Mouse (Mus musculus) ZHBTc4 (cell line): Measurements from ENCODE around the gene Snai1.

Experiments used
- DNase-seq: peaks from one replicate; pipeline ENCODE4 v3.0.0-alpha.2; 2011; ENCODE audit warnings: low read depth, low spot score

Gene Snai1

DNA sequence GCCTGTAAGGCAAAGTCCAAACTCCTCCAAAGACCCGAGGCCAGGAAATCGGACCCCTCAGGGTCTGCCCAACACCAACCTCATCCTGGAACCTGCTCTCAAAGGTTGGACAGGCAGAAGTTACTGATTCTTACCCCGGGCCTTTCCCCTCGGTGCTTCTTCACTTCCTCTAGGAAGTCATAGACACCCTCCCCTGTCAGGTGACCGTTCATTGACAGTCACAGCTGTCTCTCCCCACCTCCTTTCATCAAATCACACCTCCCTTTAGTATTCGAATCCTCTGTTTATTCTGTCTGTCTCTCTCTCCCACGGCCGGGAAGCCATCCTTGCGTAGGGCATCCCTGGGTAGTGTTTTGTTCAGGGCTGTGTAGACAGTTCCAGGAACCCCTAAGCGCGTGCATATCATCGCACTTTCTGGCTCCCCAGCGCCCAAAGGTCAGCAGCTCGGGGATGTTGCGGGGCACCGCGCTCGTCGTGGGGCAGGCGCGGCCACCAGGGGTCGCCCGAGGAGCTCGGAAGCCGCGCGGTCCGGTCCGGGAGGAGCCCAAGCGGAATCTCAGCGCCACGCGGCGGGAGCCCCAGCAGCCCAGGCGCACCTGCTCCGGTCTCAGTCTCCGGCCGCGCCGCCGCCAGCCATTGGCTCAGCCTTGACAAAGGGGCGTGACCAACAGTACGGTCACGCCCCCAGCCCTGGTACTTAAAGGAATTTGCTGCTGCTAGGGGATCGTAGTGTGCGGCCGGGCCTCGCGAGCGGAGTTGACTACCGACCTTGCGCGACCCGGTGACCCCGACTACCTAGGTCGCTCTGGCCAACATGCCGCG, at the start of gene Snai1:
Gene Snai1, plus strand, starts transcription at position 720 of the 822 bp plus-strand sequence.
- DNase-seq = peak; percentile 100

GRCm38 (mm10) chr2:167490813-167491525, 47.0 kb upstream of the Snai1 start:
- no peak for DNase-seq

DNA sequence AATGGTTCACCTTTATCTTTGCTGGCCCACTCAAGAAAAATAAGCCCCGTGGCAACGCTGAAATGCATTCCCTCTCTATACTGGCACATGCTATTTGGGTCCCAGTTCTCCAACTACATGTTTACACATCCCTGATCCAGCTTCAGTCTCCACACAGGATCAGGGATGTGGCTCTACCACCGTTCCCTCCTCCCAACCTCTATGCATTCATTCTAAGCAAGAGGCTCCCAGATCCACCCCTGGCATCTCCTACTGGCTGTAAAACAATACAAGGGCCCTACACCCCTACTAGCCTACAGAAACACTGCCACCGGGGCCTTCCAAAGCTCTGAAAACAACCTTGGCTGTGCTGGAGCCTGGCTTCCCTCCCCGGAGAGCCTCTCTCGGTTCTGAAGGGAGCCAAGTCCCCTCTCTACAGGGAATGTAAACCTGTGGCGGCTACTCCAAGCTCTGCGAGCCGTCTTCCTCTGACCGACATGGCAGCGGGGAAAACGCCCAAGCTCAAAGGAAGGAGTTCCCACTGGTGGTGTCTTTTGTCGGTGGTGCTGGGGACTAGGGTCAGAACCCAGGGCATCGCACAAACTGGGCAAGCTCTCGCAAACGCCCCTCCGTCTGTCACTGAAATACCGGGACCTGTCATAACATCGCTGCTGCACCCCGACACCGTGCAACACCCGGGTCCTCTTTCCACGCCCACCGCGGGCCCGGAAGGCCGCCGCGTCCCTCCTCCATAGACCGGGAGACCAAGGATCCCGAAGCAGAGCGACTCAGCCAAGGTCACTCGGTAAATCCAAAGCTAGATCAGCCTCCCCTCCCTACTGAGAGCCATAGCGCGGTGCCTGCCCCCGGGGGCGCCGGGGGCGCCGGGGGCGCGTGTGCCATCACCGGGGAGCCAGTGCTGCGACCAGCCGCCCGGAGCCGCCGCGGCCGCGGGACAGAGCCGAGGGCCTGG, 46.0 kb upstream of the Snai1 start, which contains the start of gene Rnf114:
Gene Rnf114, plus strand, starts transcription at position 889 of the 952 bp plus-strand sequence.
- peak; percentile 53 for DNase-seq

- DNase-seq = peak; percentile 93
Measured at GRCm38 (mm10) chr2:167492713-167493636, 45.0 kb upstream of the Snai1 start, which contains the start of gene Spata2. Spata2 (minus strand) TSS chr2:167492887.

GRCm38 (mm10) chr2:167496437-167496836, 41.6 kb upstream of the Snai1 start:
- no peak for DNase-seq

DNA sequence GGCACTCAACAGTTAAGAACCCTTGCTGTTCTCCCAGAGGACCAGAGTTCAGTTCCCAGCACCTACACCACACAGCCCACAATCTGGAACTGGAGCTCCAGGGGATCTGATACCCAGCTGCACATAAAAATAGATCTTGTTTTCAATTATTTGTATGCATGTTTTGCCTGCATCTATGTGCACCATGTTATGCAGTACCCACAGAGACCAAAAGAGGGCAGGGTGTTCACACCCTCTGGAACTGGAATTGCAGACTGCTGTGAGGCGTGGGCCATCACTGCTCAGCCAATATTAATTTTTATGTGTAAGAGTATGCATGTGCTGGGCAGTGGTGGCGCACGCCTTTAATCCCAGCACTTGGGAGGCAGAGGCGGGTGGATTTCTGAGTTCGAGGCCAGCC, 40.7 kb upstream of the Snai1 start:
- DNase-seq = peak; percentile 58

GRCm38 (mm10) chr2:167502554-167503252, 35.3 kb upstream of the Snai1 start:
- DNase-seq = no peak

GRCm38 (mm10) chr2:167503253-167503895, 34.6 kb upstream of the Snai1 start:
- DNase-seq = peak; percentile 96

- DNase-seq = peak; percentile 47
Measured at GRCm38 (mm10) chr2:167503896-167504349, 34.1 kb upstream of the Snai1 start.

GRCm38 (mm10) chr2:167505127-167505526, 32.9 kb upstream of the Snai1 start:
- no peak for DNase-seq

DNA sequence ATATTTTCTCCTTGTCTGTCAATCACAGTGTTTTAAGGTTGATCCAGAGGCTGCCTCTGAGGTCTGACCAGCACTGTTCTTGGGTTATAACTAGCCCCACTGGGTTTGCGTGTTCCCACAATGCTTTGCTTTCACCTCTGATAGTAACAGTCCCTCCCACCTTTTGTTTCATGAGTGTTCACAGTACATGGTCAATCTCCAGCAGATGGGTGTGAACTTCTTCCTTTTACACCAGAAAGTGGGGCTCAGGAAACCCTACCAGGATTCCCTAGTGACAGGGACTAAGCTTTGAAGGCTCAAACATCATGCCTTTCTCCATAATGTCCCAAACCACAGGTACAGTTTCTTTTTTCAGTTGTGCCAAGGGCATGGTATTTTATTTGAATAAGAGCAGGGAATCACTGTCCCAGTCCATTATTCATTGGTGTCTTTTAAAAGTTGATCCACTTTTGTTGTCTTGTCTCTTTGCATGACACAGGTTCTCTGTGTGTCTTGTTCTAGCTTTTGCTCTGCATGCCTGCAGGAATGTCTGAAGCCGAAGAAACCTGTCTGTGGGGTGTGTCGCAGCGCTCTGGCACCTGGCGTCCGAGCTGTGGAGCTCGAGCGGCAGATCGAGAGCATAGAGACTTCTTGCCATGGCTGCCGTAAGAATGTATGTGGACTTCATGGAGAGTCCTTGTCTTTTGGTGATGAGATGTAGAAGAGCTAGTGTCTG, 31.3 kb upstream of the Snai1 start:
- DNase-seq = peak; percentile 83

DNA sequence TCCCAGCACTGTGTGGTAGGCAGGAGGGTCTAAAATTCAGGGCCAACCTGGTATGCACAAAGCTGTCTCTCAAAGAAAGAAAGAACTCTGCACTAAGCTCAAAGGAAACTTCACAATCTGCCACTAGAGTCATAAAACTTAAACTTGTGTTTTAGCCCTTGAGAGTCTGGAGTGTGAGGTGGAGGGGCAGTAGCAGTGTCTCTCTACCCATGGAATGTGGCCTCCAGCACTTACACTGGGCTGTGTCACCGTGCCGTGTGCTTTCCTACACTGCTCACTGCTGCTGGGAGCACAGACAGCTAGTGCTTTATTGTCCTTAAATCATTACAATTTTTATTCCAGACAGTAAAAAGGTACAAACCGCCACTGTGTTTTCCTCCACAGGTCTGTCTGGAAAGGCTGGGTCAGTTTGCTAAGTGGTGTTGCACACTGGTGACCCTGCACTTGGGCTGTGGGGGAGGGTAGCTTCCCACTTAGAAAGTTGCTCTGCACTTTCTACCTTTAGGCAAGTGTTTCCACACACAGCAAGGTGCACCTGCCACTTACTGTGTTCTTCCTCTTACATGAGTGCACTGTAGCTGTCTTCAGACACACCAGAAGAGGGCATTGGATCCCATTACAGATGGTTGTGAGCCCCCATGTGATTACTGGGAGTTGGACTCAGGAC, 30.1 kb upstream of the Snai1 start:
- no peak for DNase-seq

GRCm38 (mm10) chr2:167508569-167508968, 29.4 kb upstream of the Snai1 start:
- DNase-seq = no peak

DNA sequence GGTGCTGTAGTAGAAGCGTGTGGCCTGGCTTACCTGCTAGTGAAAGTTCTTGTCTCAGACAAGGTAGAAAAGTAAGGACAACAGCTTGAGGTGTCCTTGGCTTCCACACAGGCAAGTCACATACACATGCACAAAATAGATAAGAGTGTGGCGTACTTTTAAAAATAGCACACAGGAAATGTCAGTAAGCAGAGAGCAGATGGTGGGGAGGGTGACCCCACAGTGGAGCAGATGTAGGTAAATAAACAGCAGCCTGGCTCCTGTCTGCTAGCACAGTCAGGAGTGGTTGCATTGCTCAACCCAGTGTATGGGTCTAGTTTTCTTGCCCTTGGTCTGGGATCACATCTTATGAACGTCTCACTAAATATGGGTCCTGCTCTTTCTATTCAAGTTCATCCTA, 27.5 kb upstream of the Snai1 start:
- no peak for DNase-seq

DNA sequence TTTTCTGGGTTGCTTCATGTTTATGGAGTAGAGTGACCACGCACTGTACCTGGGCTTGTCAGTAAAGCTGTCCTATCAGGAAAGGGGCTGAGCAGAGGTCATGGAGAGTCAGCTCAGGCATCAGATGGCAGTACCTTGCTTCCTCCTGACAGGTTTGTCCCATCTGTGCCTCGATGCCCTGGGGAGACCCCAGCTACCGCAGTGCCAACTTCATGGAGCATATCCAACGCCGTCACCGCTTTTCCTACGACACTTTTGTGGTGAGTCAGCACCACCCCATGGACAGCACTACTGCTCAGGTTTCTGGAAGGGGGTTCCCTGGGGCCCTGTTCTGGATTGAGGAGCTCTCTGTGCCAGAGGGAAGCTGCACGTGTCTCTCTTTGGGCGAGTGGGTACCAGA, 25.6 kb upstream of the Snai1 start:
- no peak for DNase-seq

- peak; percentile 56 for DNase-seq
Measured at GRCm38 (mm10) chr2:167512970-167513369, 25.0 kb upstream of the Snai1 start.

DNA sequence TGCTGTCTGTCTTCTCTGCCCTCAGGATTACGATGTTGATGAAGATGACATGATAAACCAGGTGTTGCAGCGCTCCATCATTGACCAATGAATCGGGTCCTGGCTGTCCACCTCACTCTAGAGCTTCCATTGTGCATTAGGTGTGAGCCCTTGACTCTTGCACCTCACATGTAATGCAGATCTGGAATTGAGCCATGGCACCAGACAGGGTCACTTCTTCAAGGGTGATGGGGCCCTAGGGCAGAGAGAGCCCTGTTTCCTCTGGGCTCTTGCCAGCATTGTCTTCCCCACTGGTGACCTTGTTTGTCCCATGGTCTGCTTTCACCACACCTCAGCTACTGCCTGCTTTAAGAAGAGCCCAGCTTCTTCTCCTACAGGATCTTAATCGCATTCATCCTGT, 23.4 kb upstream of the Snai1 start:
- DNase-seq = no peak

DNA sequence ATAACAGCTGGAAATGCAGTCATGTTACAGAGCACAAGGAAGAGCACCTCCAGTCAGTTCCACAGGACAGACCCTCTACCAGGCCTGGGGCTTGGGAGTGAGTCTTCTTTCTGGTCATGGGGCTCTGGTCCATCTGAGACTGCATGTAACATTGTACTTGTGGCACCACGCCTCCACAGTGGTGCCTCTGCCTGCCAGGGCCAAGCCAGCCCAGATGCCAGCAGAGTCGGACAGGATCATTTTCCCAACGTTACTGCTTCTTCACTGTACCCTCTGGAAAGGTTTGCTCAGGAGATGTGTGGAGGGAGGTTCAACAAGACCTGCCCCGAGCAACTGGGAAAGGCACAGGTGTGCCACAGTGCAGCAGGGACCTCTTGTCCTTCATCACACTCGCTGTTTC, 22.3 kb upstream of the Snai1 start:
- DNase-seq = no peak
